Mouse (Mus musculus): ENCODE data around the gene Vmn1r205.
"Not testable (repeated sequence)": the region's sequence is repeated elsewhere in the genome, so short reads cannot be mapped to it uniquely, and the experiment has no call there.

Vmn1r205 gene

DNA sequence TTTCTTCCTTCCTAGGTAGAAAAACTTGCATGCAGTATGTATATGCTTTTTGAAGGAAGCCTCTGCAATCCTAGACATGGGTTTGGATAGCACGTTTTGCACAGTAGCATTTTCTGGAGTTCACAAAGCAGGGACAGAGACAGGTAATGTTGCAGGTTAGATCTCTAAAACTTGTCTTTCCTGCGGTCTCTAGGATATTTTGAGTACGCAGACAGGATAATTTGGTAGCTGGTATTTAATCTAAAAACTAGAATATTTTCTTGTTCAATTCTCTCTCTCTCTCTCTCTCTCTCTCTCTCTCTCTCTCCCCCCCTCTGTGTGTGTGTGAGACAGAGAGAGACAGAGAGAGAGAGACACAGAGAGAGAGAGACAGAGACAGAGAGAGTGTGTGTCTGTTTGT lies at the start of gene Vmn1r205:
TSS of gene Vmn1r205 (minus strand) at position 101 of the 400 bp plus-strand sequence.
- in situ Hi-C loops (cut with MboI, MseI) = no loop called here

DNA sequence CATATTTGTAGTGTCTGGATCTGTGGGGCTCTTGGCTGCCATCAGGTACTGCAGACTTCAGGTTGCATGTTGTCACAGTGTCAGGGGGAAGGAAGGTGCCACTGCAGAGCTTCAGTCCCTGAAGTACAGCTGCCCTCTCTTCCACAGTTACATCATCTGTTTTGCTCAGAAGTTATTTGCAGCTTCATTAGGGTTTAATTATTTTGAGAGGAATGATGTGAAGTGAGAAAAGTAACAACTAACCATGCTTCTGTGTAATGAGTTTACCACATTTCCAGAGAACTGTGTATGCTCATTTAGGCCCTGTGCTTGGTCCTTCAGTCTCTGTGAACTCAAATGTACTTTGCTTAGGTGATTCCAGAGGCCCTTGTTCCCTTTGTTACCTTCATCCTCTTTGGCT lies 31.4 kb upstream of the Vmn1r205 start, which contains the start of gene Vmn1r206:
TSS of gene Vmn1r206 (minus strand) at position 101 of the 400 bp plus-strand sequence.
- in situ Hi-C loops (cut with MboI, MseI) = not testable (repeated sequence)

DNA sequence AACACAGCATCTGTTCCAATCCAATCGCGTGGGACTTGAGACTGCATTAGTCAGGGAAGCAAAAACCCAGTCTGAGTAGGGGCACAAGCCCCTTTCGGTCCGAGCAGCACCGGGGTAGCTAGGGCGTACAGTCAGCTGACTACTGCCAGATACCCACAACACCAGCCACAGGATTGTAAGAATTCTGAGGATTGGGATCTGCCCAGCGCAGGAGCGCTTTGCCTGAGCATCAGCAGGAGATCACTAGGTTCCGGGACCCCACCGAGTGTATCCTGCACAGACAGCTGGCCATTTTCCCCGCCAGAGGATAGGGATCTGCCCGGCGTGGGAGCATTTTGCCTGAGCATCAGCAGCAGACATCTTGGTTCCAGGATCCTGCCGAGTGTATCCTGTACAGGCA lies 9.5 kb downstream of the Vmn1r205 start:
- in situ Hi-C loops (cut with MboI, MseI) = not testable (repeated sequence)

DNA sequence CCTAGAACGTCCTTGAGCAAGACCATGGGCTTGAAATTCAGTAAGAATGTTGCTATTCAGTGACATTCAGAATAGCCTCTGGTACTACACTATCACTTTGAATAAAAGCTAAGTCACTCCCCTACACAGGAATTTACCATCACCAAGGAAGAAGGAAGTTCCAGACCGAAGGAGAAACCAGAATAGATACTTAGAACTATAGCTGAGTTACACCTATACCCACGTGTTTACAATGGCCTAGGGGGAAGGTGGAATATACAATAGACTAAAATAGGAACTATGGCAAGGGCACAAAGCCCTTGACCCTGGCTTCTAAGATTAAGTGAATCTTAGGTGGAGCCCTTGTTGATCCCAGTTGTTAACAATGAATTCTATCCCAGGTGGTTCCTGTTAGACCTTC lies 17.9 kb downstream of the Vmn1r205 start:
- in situ Hi-C loops (cut with MboI, MseI) = not testable (repeated sequence)

DNA sequence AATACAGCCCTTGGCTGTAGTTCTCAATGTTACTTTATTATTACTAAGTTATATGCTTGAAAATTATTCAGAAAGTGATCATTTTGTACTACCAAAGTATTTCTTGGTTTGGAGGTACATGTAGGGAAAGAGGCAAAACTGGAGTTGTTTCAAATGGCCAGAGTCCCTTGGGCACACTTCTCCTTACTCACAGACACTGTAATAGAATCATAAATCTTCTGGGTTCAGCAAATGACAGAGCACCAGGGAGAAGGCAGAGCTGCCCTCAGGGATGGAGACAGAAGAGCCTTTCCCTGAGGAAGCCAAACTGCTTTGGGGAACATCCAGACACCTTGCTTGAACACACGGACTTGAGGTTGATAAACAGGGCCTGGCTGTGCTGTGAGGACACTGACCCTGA lies 39.9 kb downstream of the Vmn1r205 start, which contains the start of gene Vmn1r204:
TSS of gene Vmn1r204 (plus strand) at position 301 of the 400 bp plus-strand sequence.
- in situ Hi-C loops (cut with MboI, MseI) = not testable (repeated sequence)
